Mouse (Mus musculus) heart, postnatal 0 days (tissue): ENCODE results near the gene Tmem219.

Experiments
- CTCF ChIP-seq: IDR thresholded peaks from 2 replicates; pipeline ENCODE4 v1.5.1; 2016; ENCODE audit warnings: antibody characterized with exemption, control low read depth, low read depth
- EP300 ChIP-seq: IDR thresholded peaks from 2 replicates; pipeline ENCODE4 v1.6.1; 2016; ENCODE audit warnings: antibody characterized with exemption, low read depth

GRCm38 (mm10) chr7:126851192-126851591, 71.5 kb downstream of the Tmem219 start:
- no peak for TF ChIP-seq CTCF
- no peak for TF ChIP-seq EP300
